Mouse (Mus musculus): ENCODE measurements around the gene Laptm5. TPM values are rescaled to one million over a fixed set of nuclear protein-coding genes. Genes with fewer than 3 reads are reported as not detected.

The Laptm5 gene
- polyA plus RNA-seq, 1 experiment from 2014 or later, result not detected

- ATAC-seq, result no peak
- CTCF ChIA-PET, result no interaction called here
Observed at GRCm38 (mm10) chr4:130909167-130909874, 3.6 kb upstream of the Laptm5 start.

GRCm38 (mm10) chr4:130910666-130911065 lies 2.3 kb upstream of the Laptm5 start:
- CTCF ChIA-PET, result no interaction called here
- ATAC-seq (no peak), DNase-seq (ENCODE audit: low read depth, low spot score) (no peak)
- POLR2A ChIA-PET, result no interaction called here
- no peak for TF ChIP-seq CTCF (IDR thresholded peaks at IDR 0.05)
- peaks cover 2% of the 10 kb centered on the region for H3K27me3 ChIP-seq
- in situ Hi-C loops (cut with MboI; ENCODE audit: low pct_unique_long_range_greater_than_20kb), result no loop called here

More at GRCm38 (mm10) chr4:130909167-130909874, 3.6 kb upstream of the Laptm5 start:
- DNase-seq (ENCODE audit: low read depth, low spot score), result no peak
- H3K27me3 ChIP-seq, result peaks cover 2% of the 10 kb centered on the region
- in situ Hi-C loops (cut with MboI; ENCODE audit: low pct_unique_long_range_greater_than_20kb), result no loop called here
- TF ChIP-seq CTCF (IDR thresholded peaks at IDR 0.05), result no peak
- POLR2A ChIA-PET, result interaction anchor here (0.7 kb wide), 1 partner anchor 35 kb away, joined by 3 read pairs; the partner anchor contains the start of gene Matn1

DNA sequence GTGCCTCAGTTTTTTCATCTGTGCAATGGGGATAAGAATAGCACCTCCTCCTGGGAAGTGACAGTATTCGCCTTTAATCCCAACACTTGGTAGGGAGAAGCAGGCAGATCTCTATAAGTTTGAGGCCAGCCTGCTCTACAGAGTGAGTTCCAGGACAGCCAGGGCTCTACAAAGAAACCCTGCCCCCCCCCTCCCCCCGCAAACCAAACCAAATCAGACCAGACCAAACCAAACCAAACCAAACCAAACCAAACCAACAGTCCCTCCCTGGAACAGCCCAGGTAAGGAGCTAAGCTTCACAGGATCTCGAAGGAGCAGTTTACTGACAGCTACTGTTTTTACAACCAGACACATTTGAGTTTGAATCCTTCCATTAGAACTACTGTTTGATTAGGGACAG lies 299 bp upstream of the Laptm5 start:
- ChIA-PET CTCF (no interaction called here), POLR2A (no interaction called here)
- peaks cover 2% of the 10 kb centered on the region for H3K27me3 ChIP-seq
- TF ChIP-seq CTCF (IDR thresholded peaks at IDR 0.05), result no peak
- DNase-seq (ENCODE audit: low read depth, low spot score) (no peak), ATAC-seq (no peak)
- in situ Hi-C loops (cut with MboI; ENCODE audit: low pct_unique_long_range_greater_than_20kb), result no loop called here

DNA sequence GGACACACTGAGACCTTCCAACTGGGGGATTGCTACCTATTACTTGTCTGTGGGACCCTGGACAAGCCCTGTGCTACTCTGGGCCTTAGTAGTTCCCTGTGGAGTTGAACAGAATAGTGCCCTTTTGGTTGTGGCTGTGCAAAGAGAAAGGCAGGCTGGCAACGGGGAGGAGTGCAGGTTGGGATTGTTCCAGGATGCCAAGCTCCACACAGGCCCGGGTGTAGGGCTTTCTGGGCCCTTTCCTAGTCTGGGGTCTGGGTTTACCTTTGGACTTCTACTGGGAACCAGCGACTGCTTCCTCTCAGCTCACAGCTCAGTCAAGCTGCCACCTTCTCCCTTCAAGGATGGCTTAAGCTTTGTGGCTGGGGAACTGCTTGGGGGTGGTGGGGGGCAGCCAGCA lies 586 bp downstream of the Laptm5 start:
- POLR2A ChIA-PET, result no interaction called here
- no peak for DNase-seq (ENCODE audit: low read depth, low spot score)
- no peak for TF ChIP-seq CTCF (IDR thresholded peaks at IDR 0.05)
- H3K27me3 ChIP-seq, result peaks cover 2% of the 10 kb centered on the region
- CTCF ChIA-PET, result no interaction called here
- in situ Hi-C loops (cut with MboI; ENCODE audit: low pct_unique_long_range_greater_than_20kb), result no loop called here
- ATAC-seq, result no peak

DNA sequence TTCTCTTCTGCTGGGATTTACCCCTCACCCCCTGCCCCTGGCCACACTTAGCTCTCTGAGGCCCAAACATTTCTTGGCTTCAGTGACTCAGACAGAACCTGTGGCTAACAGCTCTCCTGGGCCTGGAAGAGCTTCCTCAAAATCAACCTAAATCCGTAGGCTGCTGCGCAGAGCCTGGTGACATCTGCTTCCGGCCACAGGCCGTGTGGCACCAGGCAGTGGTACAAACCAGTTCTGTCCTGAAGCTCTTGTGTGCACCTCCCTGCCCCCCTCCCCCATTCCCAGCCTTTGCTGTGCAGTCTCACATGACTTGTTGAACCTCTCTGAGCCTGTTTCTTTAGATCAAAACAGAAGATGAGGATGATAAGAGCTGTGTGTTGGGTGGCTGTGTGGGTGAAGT lies 1.1 kb downstream of the Laptm5 start:
- ChIA-PET CTCF (no interaction called here), POLR2A (no interaction called here)
- no peak for TF ChIP-seq CTCF (IDR thresholded peaks at IDR 0.05)
- peaks cover 2% of the 10 kb centered on the region for H3K27me3 ChIP-seq
- in situ Hi-C loops (cut with MboI; ENCODE audit: low pct_unique_long_range_greater_than_20kb), result no loop called here
- ATAC-seq, result no peak
- DNase-seq (ENCODE audit: low read depth, low spot score), result no peak

DNA sequence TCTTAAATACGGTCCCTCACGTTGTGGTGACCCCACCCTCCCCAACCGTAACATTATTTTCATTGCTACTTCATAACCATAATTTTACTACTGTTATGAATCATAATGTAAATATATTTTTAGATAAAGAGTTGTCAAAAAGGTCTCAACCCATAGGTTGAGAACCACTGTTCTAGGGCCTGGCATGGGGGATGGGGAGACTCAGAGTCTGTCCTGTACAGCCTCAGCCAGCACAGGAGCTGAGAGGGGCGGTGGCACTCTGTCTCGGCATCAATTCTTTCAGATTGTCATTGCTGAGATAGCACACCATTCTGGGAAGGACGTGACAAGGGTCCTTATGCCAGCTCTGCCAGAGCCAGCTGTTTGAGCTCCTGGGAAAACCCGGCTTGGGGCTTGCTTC lies 1.6 kb downstream of the Laptm5 start:
- POLR2A ChIA-PET, result no interaction called here
- DNase-seq (ENCODE audit: low read depth, low spot score), result no peak
- in situ Hi-C loops (cut with MboI; ENCODE audit: low pct_unique_long_range_greater_than_20kb), result no loop called here
- H3K27me3 ChIP-seq, result peaks cover 2% of the 10 kb centered on the region
- no peak for TF ChIP-seq CTCF (IDR thresholded peaks at IDR 0.05)
- CTCF ChIA-PET, result no interaction called here
- ATAC-seq, result no peak

GRCm38 (mm10) chr4:130915006-130915667 lies 2.2 kb downstream of the Laptm5 start:
- CTCF ChIA-PET, result no interaction called here
- H3K27me3 ChIP-seq, result peaks cover 2% of the 10 kb centered on the region
- no peak for TF ChIP-seq CTCF (IDR thresholded peaks at IDR 0.05)
- in situ Hi-C loops (cut with MboI; ENCODE audit: low pct_unique_long_range_greater_than_20kb), result no loop called here
- POLR2A ChIA-PET, result no interaction called here
- DNase-seq (ENCODE audit: low read depth, low spot score) (peak; percentile 28), ATAC-seq (peak; percentile 75)

DNA sequence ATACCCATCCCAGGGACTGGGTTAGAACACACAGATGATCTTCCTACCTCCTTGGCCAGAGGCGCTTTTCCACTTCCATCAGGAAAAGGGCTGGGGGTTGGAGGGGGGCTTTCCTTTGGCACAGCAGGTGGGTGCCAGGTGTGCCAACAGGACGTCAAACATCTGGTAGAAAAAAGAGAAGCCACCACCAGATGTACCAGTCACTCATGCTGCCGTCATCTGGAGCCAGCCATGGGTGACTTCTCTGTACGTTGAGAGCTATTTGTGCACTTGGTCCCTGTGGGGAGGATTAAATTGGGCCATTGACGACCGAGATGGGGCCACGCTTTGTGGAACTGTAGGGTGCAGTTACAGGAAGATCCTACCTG lies 2.7 kb downstream of the Laptm5 start:
- ATAC-seq (no peak), DNase-seq (ENCODE audit: low read depth, low spot score) (no peak)
- ChIA-PET CTCF (no interaction called here), POLR2A (no interaction called here)
- no peak for TF ChIP-seq CTCF (IDR thresholded peaks at IDR 0.05)
- peaks cover 2% of the 10 kb centered on the region for H3K27me3 ChIP-seq
- in situ Hi-C loops (cut with MboI; ENCODE audit: low pct_unique_long_range_greater_than_20kb), result no loop called here

DNA sequence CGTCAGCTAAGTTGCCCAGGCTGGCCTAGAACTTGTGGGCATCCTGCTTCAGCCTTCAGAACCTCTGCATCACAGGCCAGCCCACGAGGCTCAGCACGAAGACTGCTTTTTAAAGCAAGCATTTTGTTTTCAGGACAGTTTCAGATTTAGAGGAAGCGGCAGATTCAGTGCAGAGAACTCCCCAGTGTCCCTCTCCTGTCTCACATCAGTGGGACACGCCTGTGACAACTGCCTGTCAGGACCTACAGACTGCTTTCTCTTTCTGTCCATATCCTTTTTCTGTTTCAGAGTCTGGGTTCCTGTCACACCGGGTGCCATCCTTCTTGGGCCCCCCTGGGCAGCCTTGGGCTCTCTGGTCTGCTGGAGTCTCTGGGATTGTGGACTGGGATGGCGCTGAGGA lies 3.7 kb downstream of the Laptm5 start:
- no peak for TF ChIP-seq CTCF (IDR thresholded peaks at IDR 0.05)
- no peak for ATAC-seq

DNA sequence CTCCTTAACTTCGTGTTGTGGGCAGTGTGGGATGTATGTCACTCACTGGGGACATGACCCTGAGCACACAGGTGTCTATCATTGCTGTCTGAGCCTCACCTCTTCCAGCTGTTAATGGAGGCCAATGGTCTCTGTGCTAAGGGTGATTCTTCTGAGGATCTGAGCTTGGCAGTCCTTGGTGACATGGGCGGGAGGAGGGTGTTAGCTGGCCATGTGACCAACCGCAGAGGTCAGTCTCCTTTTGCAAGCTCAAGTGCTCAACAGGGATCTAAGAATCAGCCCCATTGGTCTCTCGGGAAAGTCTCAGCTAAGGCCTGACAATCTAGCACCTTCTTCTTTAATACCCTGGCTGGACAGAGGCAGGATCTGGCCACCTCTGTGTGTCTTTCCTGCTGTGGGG lies 4.6 kb downstream of the Laptm5 start:
- POLR2A ChIA-PET, result no interaction called here
- CTCF ChIA-PET, result no interaction called here
- ATAC-seq (no peak), DNase-seq (ENCODE audit: low read depth, low spot score) (no peak)
- in situ Hi-C loops (cut with MboI; ENCODE audit: low pct_unique_long_range_greater_than_20kb), result no loop called here
- no peak for TF ChIP-seq CTCF (IDR thresholded peaks at IDR 0.05)
- H3K27me3 ChIP-seq, result no peaks in the 10 kb centered on the region

More for the DNA sequence above, 3.7 kb downstream of the Laptm5 start:
- POLR2A ChIA-PET, result no interaction called here
- no peak for DNase-seq (ENCODE audit: low read depth, low spot score)
- CTCF ChIA-PET, result no interaction called here
- peaks cover 2% of the 10 kb centered on the region for H3K27me3 ChIP-seq
- in situ Hi-C loops (cut with MboI; ENCODE audit: low pct_unique_long_range_greater_than_20kb), result no loop called here

GRCm38 (mm10) chr4:130918805-130919749 lies 6.2 kb downstream of the Laptm5 start:
- TF ChIP-seq CTCF (IDR thresholded peaks at IDR 0.05), result no peak
- CTCF ChIA-PET, result no interaction called here
- in situ Hi-C loops (cut with MboI; ENCODE audit: low pct_unique_long_range_greater_than_20kb), result no loop called here

More at GRCm38 (mm10) chr4:130918805-130919749, 6.2 kb downstream of the Laptm5 start:
- POLR2A ChIA-PET, result interaction anchor here (0.6 kb wide), 1 partner anchor 12 kb away, joined by 4 read pairs; no protein-coding TSS in a partner anchor
- no peaks in the 10 kb centered on the region for H3K27me3 ChIP-seq
- no peak for ATAC-seq
- DNase-seq (ENCODE audit: low read depth, low spot score), result no peak

Measured in Patski (cell line).